Mouse (Mus musculus) heart, embryonic 16.5 days (tissue): ENCODE results near the gene Arl15. TPM values are rescaled to one million over a fixed set of nuclear protein-coding genes. Genes with fewer than 3 reads are reported as not detected.

Experiments used
- ATAC-seq: fragments of 200-750 bp; cut with Nextera tagmentation; replicated peaks from 2 replicates; pipeline ENCODE4 v1.8.0; 2017; ENCODE audit warnings: moderate number of reproducible peaks; ENCODE audit not compliant: insufficient read depth, low FRiP score; ENCODE audit errors: extremely low read depth
- H3K27ac ChIP-seq: fragments of 300-500 bp; sonication (generic); 2 replicates; pipeline ENCODE4 v1.5.1; 2014; ENCODE audit warnings: mild to moderate bottlenecking, low read length, control low read depth, moderate library complexity
- H3K27me3 ChIP-seq: fragments of 300-500 bp; sonication (generic); 2 replicates; pipeline ENCODE4 v1.6.1; 2014; ENCODE audit warnings: low read length, mixed read lengths; ENCODE audit not compliant: control insufficient read depth, insufficient read depth
- H3K36me3 ChIP-seq: fragments of 300-500 bp; sonication (generic); 2 replicates; pipeline ENCODE4 v1.6.1; 2014; ENCODE audit not compliant: control insufficient read depth, insufficient read depth
- H3K4me1 ChIP-seq: fragments of 300-500 bp; sonication (generic); 2 replicates; pipeline ENCODE4 v1.6.1; 2014; ENCODE audit warnings: low read length, mixed read lengths; ENCODE audit not compliant: control insufficient read depth, insufficient read depth
- H3K4me2 ChIP-seq: fragments of 300-500 bp; sonication (generic); 2 replicates; pipeline ENCODE4 v1.6.1; 2014; ENCODE audit warnings: low read depth, mild to moderate bottlenecking, control low read depth, low read length
- H3K4me3 ChIP-seq: fragments of 300-500 bp; sonication (generic); 2 replicates; pipeline ENCODE4 v1.5.1; 2014; ENCODE audit warnings: mild to moderate bottlenecking, control low read depth, low read length
- H3K9ac ChIP-seq: fragments of 300-500 bp; sonication (generic); 2 replicates; pipeline ENCODE4 v1.6.1; 2014; ENCODE audit warnings: low read length, control low read depth
- H3K9me3 ChIP-seq: fragments of 300-500 bp; sonication (generic); replicated peaks from 2 replicates; pipeline ENCODE4 v1.6.1; 2016; ENCODE audit warnings: low read length; ENCODE audit not compliant: control insufficient read depth
- WGBS: fragments of 180-500 bp; shearing (Covaris S2); extraction: QIAGEN DNeasy Blood & Tissue Kit; methylation state at CpG from one replicate; pipeline ENCODE4 v1.1.7; 2014; 5-methylcytosine and 5-hydroxymethylcytosine counted together
- polyA plus RNA-seq: library from polyadenylated mRNA; unstranded; fragments of >200 nt; fragmentation: Nextera tagmentation; extraction: Ambion mirVana; gene quantifications from 2 replicates; pipeline ENCODE4 v1.2.1, GENCODE M21; 2015

Gene Arl15
- polyA plus RNA-seq, 1 experiment from 2014 or later = 8.8 TPM

DNA sequence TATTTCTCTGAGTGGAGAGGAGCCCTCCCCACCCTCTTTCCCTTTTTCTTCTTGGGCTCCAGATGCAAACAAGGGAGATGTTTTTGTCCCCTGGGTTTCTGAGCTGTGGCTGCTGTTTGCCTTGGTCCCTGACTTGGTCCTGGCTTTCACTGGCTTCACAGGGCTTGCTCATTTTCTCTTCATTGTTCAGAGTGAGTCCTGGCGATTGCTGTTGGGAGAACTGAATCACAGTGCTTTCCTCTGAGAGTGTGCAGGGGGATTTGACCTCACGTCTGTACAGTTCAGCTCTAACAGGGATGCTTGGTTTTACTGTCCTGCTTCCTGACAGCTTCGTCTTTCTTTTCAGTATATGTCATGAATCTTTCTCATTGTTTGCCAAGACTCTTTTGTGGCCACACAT, 254.4 kb downstream of the Arl15 start:
- Histone ChIP-seq H3K9ac (no peak overlapping the region), H3K27ac (no peak overlapping the region), H3K9me3 (no peaks in the 10 kb centered on the region; the same call in 1 of the 2 replicates), H3K4me2 (no peak overlapping the region), H3K27me3 (no peaks in the 10 kb centered on the region), H3K4me1 (no peaks in the 10 kb centered on the region), H3K36me3 (no peaks in the 10 kb centered on the region), H3K4me3 (no peak overlapping the region)
- 71% methylated on average over 3 of the region's 3 CpGs for WGBS
- ATAC-seq = no peak

DNA sequence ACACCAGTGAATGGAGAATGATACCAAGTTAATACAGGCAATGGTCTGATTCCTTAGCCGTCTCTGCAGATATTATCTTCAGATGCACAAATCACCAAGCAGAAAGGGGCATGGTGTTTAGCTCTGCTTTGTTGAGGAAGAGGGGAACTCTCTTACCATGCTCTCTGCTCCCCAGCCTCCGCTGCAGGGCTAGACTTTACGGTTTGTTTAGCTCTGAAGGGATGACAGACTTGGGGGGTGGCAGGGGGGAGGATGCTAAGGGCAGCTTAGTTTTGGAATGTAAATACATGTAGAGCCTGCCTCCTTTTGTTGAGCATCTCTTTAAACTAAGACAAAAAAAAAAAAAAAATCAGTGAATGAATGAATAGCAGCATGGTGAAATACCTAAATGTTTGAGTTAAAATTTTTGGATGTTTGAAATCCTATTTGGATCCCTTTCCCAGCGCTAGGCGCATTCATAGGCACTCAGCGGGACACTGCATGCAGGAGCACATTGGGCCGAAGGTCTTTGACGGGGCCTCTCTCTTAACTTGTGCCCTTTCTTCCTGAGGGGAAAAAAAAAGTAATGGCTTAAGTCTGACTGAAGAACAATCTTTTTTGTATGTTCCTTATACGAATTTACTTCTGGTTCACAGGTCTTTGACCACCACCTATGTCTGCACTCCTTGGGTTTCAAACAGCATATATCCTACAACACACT, 257.0 kb downstream of the Arl15 start:
- ATAC-seq = no peak
- H3K4me2 ChIP-seq = no peak overlapping the region
- H3K4me1 ChIP-seq = no peaks in the 10 kb centered on the region
- 73% methylated on average over 9 of the region's 9 CpGs for WGBS
- no peaks in the 10 kb centered on the region for H3K36me3 ChIP-seq
- no peak overlapping the region for H3K9ac ChIP-seq
- no peak overlapping the region for H3K27ac ChIP-seq
- H3K9me3 ChIP-seq = no peaks in the 10 kb centered on the region; the same call in 1 of the 2 replicates
- H3K27me3 ChIP-seq = no peaks in the 10 kb centered on the region
- H3K4me3 ChIP-seq = no peak overlapping the region

DNA sequence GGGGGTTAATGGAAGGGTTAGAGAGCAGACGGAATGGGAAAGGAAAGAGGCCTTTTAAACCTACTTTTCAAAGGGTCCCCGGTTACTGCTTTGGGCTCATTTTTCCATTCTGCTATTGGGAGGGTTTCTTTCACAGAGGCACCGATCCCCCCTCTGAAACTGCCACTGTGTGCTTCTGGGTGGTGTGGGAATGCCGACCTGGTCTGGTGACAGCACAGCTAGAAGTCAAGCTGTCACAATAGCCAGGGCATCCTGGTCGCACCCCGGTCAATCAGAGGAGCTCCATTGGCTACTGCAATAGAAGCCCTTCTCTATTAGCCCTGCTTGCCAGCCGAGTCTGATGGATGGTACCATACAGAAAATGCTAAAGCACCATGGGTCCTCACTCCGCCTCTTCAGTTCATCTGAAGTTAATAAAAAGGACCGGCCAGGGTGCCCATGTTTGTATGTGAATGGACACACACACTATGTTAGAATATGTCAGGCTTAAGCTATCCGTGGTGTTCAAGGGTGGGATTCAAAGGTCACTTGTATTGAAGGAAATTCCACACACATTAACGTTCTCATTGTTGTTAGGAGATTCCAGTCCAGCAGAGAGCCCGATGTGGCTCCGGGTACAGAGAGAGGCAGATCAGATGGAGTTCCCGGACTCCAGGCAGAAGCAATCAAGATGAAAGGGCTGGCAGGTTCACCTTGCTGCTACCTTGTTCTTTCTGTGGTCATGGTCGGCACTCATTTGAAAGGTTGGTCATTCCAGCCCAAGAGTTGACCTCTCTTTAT, 258.3 kb downstream of the Arl15 start:
- Histone ChIP-seq H3K9me3 (no peaks in the 10 kb centered on the region; the same call in 1 of the 2 replicates), H3K4me3 (no peak overlapping the region), H3K4me2 (no peak overlapping the region), H3K36me3 (no peaks in the 10 kb centered on the region), H3K27ac (no peak overlapping the region), H3K4me1 (no peaks in the 10 kb centered on the region), H3K27me3 (no peaks in the 10 kb centered on the region), H3K9ac (no peak overlapping the region)
- 70% methylated on average over 15 of the region's 15 CpGs for WGBS
- ATAC-seq = no peak

DNA sequence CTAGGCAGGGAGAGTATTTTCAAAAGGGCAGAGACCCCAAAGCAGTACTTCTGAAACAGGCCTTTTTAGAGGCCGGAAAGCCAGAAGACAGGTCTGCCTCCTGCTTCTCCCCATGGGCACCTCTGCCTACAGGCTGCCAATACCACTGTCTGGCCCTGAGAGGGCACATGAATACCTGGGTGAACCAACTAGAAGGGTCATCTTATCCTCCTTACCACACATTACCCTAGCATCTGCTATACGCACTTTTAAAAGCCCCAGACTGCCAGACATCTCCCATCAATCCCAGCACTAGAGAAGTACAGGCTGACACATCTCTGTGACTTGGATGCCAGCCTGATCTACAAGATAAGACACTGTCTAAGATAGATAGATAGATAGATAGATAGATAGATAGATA, 259.0 kb downstream of the Arl15 start:
- WGBS = 93% methylated on average over 2 of the region's 2 CpGs
- H3K9ac ChIP-seq = no peak overlapping the region
- no peaks in the 10 kb centered on the region for H3K27me3 ChIP-seq
- no peak overlapping the region for H3K4me2 ChIP-seq
- no peak overlapping the region for H3K27ac ChIP-seq
- H3K4me1 ChIP-seq = no peaks in the 10 kb centered on the region
- no peak overlapping the region for H3K4me3 ChIP-seq
- no peak for ATAC-seq
- no peaks in the 10 kb centered on the region for H3K36me3 ChIP-seq
- H3K9me3 ChIP-seq = no peaks in the 10 kb centered on the region; the same call in 1 of the 2 replicates

DNA sequence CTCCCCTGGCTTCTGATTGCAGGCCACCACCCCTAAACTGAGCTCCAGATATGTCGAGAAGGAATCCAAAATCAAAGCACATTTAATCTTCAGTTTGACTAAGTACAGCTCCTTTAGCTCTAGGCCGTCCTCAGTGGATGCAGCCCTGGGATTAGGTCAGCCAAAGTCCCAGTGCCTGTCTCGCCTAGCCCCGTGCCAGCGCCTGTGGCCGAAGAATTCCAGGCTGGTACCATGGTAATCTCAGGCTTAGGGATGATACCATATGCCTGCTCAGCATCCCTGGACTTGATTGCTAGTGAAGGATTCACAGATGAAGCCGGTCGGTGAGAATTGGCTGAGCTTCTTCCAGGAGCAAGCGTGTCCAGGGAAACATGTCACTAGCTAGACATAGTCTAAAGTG, 261.4 kb downstream of the Arl15 start:
- H3K4me3 ChIP-seq = no peak overlapping the region

DNA sequence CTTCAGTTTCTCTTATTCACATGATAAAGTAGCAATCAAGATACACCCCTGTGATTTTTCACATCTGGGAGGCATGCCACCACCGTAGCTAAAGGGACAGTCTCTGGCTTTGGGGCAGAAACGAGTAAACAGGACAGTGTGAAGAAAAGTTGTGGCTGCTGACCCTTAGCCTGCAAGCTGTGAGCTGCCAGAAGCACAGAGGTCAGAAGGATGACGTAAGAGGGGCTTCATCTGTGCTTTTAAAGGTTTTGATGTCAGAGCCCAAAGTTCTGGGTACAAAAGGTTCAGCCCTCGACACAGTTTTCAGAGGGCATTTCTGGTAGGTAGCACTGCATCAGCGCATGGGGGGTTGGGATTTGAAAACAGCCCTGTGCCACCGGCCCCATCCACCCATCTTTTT, 266.0 kb downstream of the Arl15 start:
- Histone ChIP-seq H3K36me3 (no peaks in the 10 kb centered on the region), H3K27ac (no peak overlapping the region), H3K9me3 (no peaks in the 10 kb centered on the region; the same call in 1 of the 2 replicates), H3K4me3 (no peak overlapping the region), H3K4me1 (no peaks in the 10 kb centered on the region), H3K9ac (no peak overlapping the region), H3K4me2 (no peak overlapping the region), H3K27me3 (no peaks in the 10 kb centered on the region)
- no peak for ATAC-seq
- WGBS = 74% methylated on average over 6 of the region's 6 CpGs

More for the DNA sequence above, 261.4 kb downstream of the Arl15 start:
- H3K4me2 ChIP-seq = no peak overlapping the region
- no peak for ATAC-seq
- no peaks in the 10 kb centered on the region for H3K27me3 ChIP-seq
- H3K36me3 ChIP-seq = no peaks in the 10 kb centered on the region
- no peak overlapping the region for H3K9ac ChIP-seq
- no peaks in the 10 kb centered on the region; the same call in 1 of the 2 replicates for H3K9me3 ChIP-seq
- 77% methylated on average over 9 of the region's 9 CpGs for WGBS
- H3K4me1 ChIP-seq = no peaks in the 10 kb centered on the region
- no peak overlapping the region for H3K27ac ChIP-seq

DNA sequence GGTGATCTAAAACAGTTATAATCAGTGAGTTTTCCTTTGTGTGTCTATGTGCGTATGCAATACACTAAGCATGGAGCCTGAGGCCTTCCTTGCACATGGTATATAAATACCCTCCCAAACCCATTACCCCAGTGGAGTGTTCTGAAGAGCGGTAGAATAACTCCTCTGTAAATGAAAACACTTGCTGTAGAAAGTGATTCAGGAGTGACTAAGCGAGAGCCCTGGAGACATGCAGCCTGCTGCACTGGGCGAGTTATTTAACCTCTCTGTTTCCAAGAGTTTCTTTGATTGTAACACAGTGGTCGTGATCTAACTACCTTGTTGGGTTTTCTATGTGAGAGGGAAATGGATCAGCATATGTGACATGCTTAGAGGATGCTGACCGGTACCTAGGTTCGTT, 266.9 kb downstream of the Arl15 start:
- Histone ChIP-seq H3K4me2 (no peak overlapping the region), H3K9me3 (no peaks in the 10 kb centered on the region; the same call in 1 of the 2 replicates), H3K27me3 (no peaks in the 10 kb centered on the region), H3K4me3 (no peak overlapping the region), H3K9ac (no peak overlapping the region), H3K27ac (no peak overlapping the region), H3K4me1 (no peaks in the 10 kb centered on the region), H3K36me3 (no peaks in the 10 kb centered on the region)
- ATAC-seq = no peak
- WGBS = 87% methylated on average over 7 of the region's 7 CpGs

DNA sequence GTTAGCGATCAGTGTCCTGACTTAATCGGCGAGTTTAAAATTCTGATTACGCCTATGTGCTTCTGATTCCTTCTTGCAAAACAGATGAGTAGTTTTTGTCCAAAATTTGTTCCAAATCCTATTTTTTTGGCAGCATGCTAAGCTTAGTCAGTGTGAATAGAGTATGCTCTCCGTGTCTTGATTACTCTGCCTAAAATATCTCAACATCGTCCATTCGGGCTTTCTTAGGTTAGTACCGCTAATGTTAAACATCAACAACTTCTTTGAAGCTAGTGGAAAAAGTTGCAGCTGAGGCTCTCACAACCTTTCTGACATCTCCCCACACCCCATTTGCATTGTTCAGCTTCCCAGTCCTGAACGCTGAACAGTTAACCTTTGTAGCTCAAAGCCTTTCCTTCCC, 269.8 kb downstream of the Arl15 start:
- Histone ChIP-seq H3K9ac (no peak overlapping the region), H3K36me3 (no peaks in the 10 kb centered on the region), H3K4me1 (no peaks in the 10 kb centered on the region), H3K4me2 (no peak overlapping the region), H3K27me3 (no peaks in the 10 kb centered on the region), H3K4me3 (no peak overlapping the region), H3K27ac (no peak overlapping the region), H3K9me3 (no peaks in the 10 kb centered on the region; the same call in none of the 2 replicates)
- WGBS = 72% methylated on average over 9 of the region's 9 CpGs
- no peak for ATAC-seq

DNA sequence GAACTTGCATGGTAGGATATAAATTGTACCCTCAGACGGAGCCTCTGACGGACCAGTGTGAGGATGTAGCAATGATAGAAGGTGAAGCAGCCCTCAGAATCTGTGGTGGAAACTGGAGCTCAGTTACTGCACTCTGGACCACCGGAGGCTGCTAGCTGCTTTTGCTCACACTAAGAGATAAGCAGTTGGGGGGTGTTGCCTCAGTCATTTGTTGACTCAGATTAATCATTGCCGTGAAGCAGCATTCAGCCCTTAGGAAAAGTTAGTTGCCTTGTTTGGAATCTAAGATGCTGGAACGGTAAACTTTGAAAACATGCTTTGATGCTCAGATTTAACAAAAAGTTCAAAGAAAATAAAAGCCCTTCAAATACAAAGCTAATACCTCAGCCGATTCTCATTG, 270.7 kb downstream of the Arl15 start:
- H3K4me3 ChIP-seq = no peak overlapping the region

More for the DNA sequence above, 270.7 kb downstream of the Arl15 start:
- WGBS = 52% methylated on average over 6 of the region's 6 CpGs
- H3K36me3 ChIP-seq = no peaks in the 10 kb centered on the region
- H3K9me3 ChIP-seq = no peaks in the 10 kb centered on the region; the same call in none of the 2 replicates
- no peak for ATAC-seq
- H3K9ac ChIP-seq = no peak overlapping the region
- no peaks in the 10 kb centered on the region for H3K27me3 ChIP-seq
- H3K4me2 ChIP-seq = no peak overlapping the region
- no peaks in the 10 kb centered on the region for H3K4me1 ChIP-seq
- H3K27ac ChIP-seq = no peak overlapping the region
